Mouse (Mus musculus) megakaryocyte, embryonic 14.5 days (primary cell): ENCODE data around the gene Huwe1. TPM values are rescaled to one million over a fixed set of nuclear protein-coding genes. Genes with fewer than 3 reads are reported as not detected.

Experiments used
- H3K27me3 ChIP-seq: replicated peaks from 2 replicates; pipeline ENCODE3; 2012; ENCODE audit warnings: inconsistent platforms
- H3K36me3 ChIP-seq: replicated peaks from 2 replicates; pipeline ENCODE3; 2012; ENCODE audit warnings: low read length, inconsistent platforms, mixed read lengths
- H3K4me1 ChIP-seq: 2 replicates; pipeline ENCODE4 v1.6.1; 2012; ENCODE audit warnings: inconsistent platforms
- H3K4me3 ChIP-seq: replicated peaks from 2 replicates; pipeline ENCODE3; 2012; ENCODE audit warnings: moderate library complexity, mild to moderate bottlenecking, inconsistent platforms
- H3K9me3 ChIP-seq: 2 replicates; pipeline ENCODE4 v1.6.1; 2012; ENCODE audit warnings: inconsistent platforms
- FLI1 ChIP-seq: IDR thresholded peaks from 2 replicates; pipeline ENCODE4 v1.6.1; 2012; ENCODE audit warnings: low read length, inconsistent platforms, mixed read lengths
- GATA1 ChIP-seq: IDR thresholded peaks from 3 replicates; pipeline ENCODE4 v1.6.1; 2012; ENCODE audit warnings: mixed read lengths, low read length, inconsistent platforms, borderline replicate concordance
- polyA plus RNA-seq: library from polyadenylated mRNA; stranded (reverse); fragments of >175 nt; gene quantifications from 2 replicates; pipeline ENCODE4 v1.2.3, GENCODE M21; 2012; ENCODE audit warnings: low replicate concordance; ENCODE audit not compliant: insufficient read depth

Gene Huwe1
- polyA plus RNA-seq, 1 experiment = 6.5 TPM

GRCm38 (mm10) chrX:151947781-151948180, 147.2 kb downstream of the Huwe1 start:
- Histone ChIP-seq H3K4me3 (no peak overlapping the region), H3K4me1 (peaks cover 13% of the 10 kb centered on the region), H3K36me3 (no peaks in the 10 kb centered on the region), H3K9me3 (peaks cover 5% of the 10 kb centered on the region; the same call in 1 of the 2 replicates), H3K27me3 (peaks cover 4% of the 10 kb centered on the region)
- TF ChIP-seq GATA1 = no peak
- no peak for TF ChIP-seq FLI1

- Histone ChIP-seq H3K27me3 (peaks cover 4% of the 10 kb centered on the region), H3K4me3 (no peak overlapping the region), H3K9me3 (no peaks in the 10 kb centered on the region), H3K4me1 (peaks cover 13% of the 10 kb centered on the region), H3K36me3 (no peaks in the 10 kb centered on the region)
- no peak for TF ChIP-seq FLI1
- TF ChIP-seq GATA1 = no peak
Observed at GRCm38 (mm10) chrX:151950231-151950630, 149.6 kb downstream of the Huwe1 start.

DNA sequence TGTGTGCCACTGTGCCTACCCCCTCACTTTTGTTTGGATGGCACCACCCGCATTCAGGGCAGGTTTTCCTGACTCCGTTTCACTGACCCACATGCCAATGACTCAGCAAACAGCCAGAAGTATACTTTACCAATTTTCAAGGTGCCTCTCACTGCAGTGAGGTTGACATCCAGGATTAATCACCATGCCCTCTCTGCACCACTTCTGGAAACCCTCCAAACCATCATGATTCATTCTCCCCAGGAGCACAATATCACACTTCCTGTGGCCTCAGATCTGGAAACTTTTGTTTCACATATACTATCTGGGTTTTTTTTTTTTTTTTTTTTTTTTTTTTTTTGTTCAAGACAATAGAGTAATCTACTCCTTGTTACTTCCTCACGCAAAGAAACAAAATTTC, 150.6 kb downstream of the Huwe1 start:
- TF ChIP-seq GATA1 (no peak), FLI1 (no peak)
- Histone ChIP-seq H3K36me3 (no peaks in the 10 kb centered on the region), H3K4me1 (peaks cover 13% of the 10 kb centered on the region), H3K27me3 (peaks cover 4% of the 10 kb centered on the region), H3K4me3 (no peak overlapping the region), H3K9me3 (no peaks in the 10 kb centered on the region)

Other genes starting within 250 kb of the Huwe1 start
- gene Hsd17b10, start 201.0 kb downstream of the Huwe1 start, polyA plus RNA-seq = 49.6 TPM in 1 of 2 replicates, not detected in the other
- 1.1 and 1.6 TPM in 2 replicates for gene Ribc1, start 215.5 kb downstream of the Huwe1 start, polyA plus RNA-seq
- gene Smc1a, start 215.6 kb downstream of the Huwe1 start, polyA plus RNA-seq = 0.35 and 5.6 TPM in 2 replicates